Mouse (Mus musculus) heart, adult 2 months (tissue): ENCODE data around the gene Ppp1r35. TPM values are rescaled to one million over a fixed set of nuclear protein-coding genes. Genes with fewer than 3 reads are reported as not detected.

Experiments used
- DNase-seq, 2 experiments: peaks; one replicate each; pipeline ENCODE4 v3.0.0; 2021
- H3K27ac ChIP-seq: fragments of 200-600 bp; 2 replicates; pipeline ENCODE4 v1.8.1; 2022
- H3K27me3 ChIP-seq: fragments of 200-500 bp; 2 replicates; pipeline ENCODE4 v1.6.1; 2012; ENCODE audit warnings: mild to moderate bottlenecking, low read length, inconsistent platforms, mixed read lengths; ENCODE audit not compliant: control insufficient read depth, insufficient read depth
- H3K36me3 ChIP-seq: fragments of 200-500 bp; 2 replicates; pipeline ENCODE4 v1.6.1; 2012; ENCODE audit warnings: low read length, inconsistent platforms; ENCODE audit not compliant: control insufficient read depth, insufficient read depth
- H3K4me1 ChIP-seq: fragments of 200-500 bp; 2 replicates; pipeline ENCODE4 v1.6.1; 2011; ENCODE audit warnings: low read length; ENCODE audit not compliant: control insufficient read depth, insufficient read depth
- H3K4me3 ChIP-seq: fragments of 200-600 bp; 2 replicates; pipeline ENCODE4 v1.8.1; 2022
- H3K79me2 ChIP-seq: fragments of 200-500 bp; replicated peaks from 2 replicates; pipeline ENCODE4 v1.6.1; 2012; ENCODE audit warnings: mild to moderate bottlenecking, inconsistent platforms, low read length, moderate library complexity, mixed read lengths; ENCODE audit not compliant: control insufficient read depth, insufficient read depth
- H3K9ac ChIP-seq: fragments of 200-500 bp; 2 replicates; pipeline ENCODE4 v1.6.1; 2012; ENCODE audit warnings: low read depth, mild to moderate bottlenecking, control low read depth, inconsistent platforms, low read length, mixed read lengths
- CTCF ChIP-seq: fragments of 200-600 bp; IDR thresholded peaks from 2 replicates; pipeline ENCODE4 v1.8.1; 2022; ENCODE audit warnings: antibody characterized with exemption, mild to moderate bottlenecking, moderate library complexity
- EP300 ChIP-seq: fragments of 200-500 bp; IDR thresholded peaks from 2 replicates; pipeline ENCODE4 v1.6.1; 2011; ENCODE audit warnings: low read depth, low read length, control low read depth; ENCODE audit not compliant: insufficient read depth
- POLR2A ChIP-seq: fragments of 200-500 bp; IDR thresholded peaks from 2 replicates; pipeline ENCODE4 v1.6.1; 2011; ENCODE audit warnings: mild to moderate bottlenecking, low read depth, low read length, control low read depth; ENCODE audit not compliant: insufficient read depth
- WGBS: fragments of 180-500 bp; shearing (Covaris S2); methylation state at CpG from one replicate; pipeline ENCODE4 v1.1.7; 2018; 5-methylcytosine and 5-hydroxymethylcytosine counted together
- intact Hi-C: fragments of 180-260 bp; cut with DNase I; formaldehyde crosslinking; loops from one replicate; pipeline ENCODE4 v1.15.1; 2025
- polyA plus RNA-seq: library from polyadenylated mRNA; depleted of rRNA; stranded (reverse); fragments of >200 nt; gene quantifications from 2 replicates; pipeline ENCODE4 v1.2.3, GENCODE M21; 2012
- total RNA-seq, 2 experiments: library from RNA; stranded (reverse); gene quantifications; 2 replicates each; pipeline ENCODE4 v1.2.3; 2021

The Ppp1r35 gene
- total and polyA plus RNA-seq, 3 experiments, result 7.4 to 12.0 (median 10.8) TPM

GRCm38 (mm10) chr5:137782776-137783522 lies 4.3 kb downstream of the Ppp1r35 start:
- H3K4me3 ChIP-seq, result no peak overlapping the region
- 72% methylated on average over 13 of the region's 13 CpGs for WGBS
- no peaks in the 10 kb centered on the region for H3K27me3 ChIP-seq
- peaks cover 19% of the 10 kb centered on the region for H3K4me1 ChIP-seq
- H3K27ac ChIP-seq, result no peak overlapping the region
- peaks cover 11% of the 10 kb centered on the region for H3K36me3 ChIP-seq
- peaks cover 4% of the 10 kb centered on the region; the same call in 1 of the 2 replicates for H3K79me2 ChIP-seq
- intact Hi-C loops, result loop anchor here (5.0 to 10.0 kb wide), 4 partner anchors 278 to 798 kb away; partner anchors contain the start of genes Ephb4, Plod3, Pop7 and Znhit1
- no peak overlapping the region for H3K9ac ChIP-seq
- no peak for TF ChIP-seq POLR2A
- no peak for DNase-seq

GRCm38 (mm10) chr5:137783901-137784540 lies 5.4 kb downstream of the Ppp1r35 start:
- TF ChIP-seq POLR2A (0 out of 2 replicates have a peak, but pooled peaks have one; percentile 10), EP300 (no peak)
- Histone ChIP-seq H3K36me3 (peaks cover 11% of the 10 kb centered on the region), H3K9ac (peak overlapping the region; percentile 82), H3K27me3 (no peaks in the 10 kb centered on the region), H3K4me1 (peaks cover 20% of the 10 kb centered on the region), H3K4me3 (peak overlapping the region; percentile 13; the same call in 1 of the 2 replicates), H3K27ac (no peak overlapping the region), H3K79me2 (peaks cover 4% of the 10 kb centered on the region; the same call in 1 of the 2 replicates)
- 51% methylated on average over 9 of the region's 9 CpGs for WGBS
- no peak for DNase-seq
- intact Hi-C loops, result loop anchor here (5.0 to 10.0 kb wide), 4 partner anchors 279 to 799 kb away; partner anchors contain the start of genes Ephb4, Plod3, Pop7 and Znhit1

- intact Hi-C loops, result loop anchor here (5.0 to 10.0 kb wide), 4 partner anchors 280 to 800 kb away; partner anchors contain the start of genes Ephb4, Plod3, Pop7 and Znhit1
- peak overlapping the region; percentile 64; the same call in 1 of the 2 replicates for H3K4me3 ChIP-seq
- TF ChIP-seq CTCF (no peak), POLR2A (no peak), EP300 (no peak)
- H3K27me3 ChIP-seq, result no peaks in the 10 kb centered on the region
- H3K36me3 ChIP-seq, result peaks cover 11% of the 10 kb centered on the region
- H3K9ac ChIP-seq, result peak overlapping the region; percentile 82
- DNase-seq, result peak in 1 of 2 experiments; percentile 26
- 67% methylated on average over 14 of the region's 14 CpGs for WGBS
- H3K79me2 ChIP-seq, result peaks cover 4% of the 10 kb centered on the region; the same call in 1 of the 2 replicates
- H3K4me1 ChIP-seq, result peaks cover 20% of the 10 kb centered on the region
- no peak overlapping the region for H3K27ac ChIP-seq
These were observed 5.9 kb downstream of the Ppp1r35 start for GRCm38 (mm10) chr5:137784546-137784945.

GRCm38 (mm10) chr5:137785164-137786031 lies 6.7 kb downstream of the Ppp1r35 start:
- H3K9ac ChIP-seq, result peak overlapping the region; percentile 82
- no peak for TF ChIP-seq POLR2A
- no peak for TF ChIP-seq CTCF
- TF ChIP-seq EP300, result no peak
- H3K79me2 ChIP-seq, result peaks cover 4% of the 10 kb centered on the region; the same call in 1 of the 2 replicates
- peaks cover 11% of the 10 kb centered on the region for H3K36me3 ChIP-seq
- H3K4me1 ChIP-seq, result peaks cover 19% of the 10 kb centered on the region
- intact Hi-C loops, result loop anchor here (2.0 to 10.0 kb wide), 4 partner anchors 253 to 801 kb away; partner anchors contain the start of genes Epo, Gnb2, Plod3 and Pop7
- H3K27me3 ChIP-seq, result no peaks in the 10 kb centered on the region
- peak in 1 of 2 experiments; percentile 35 for DNase-seq
- peak overlapping the region; percentile 64 for H3K4me3 ChIP-seq
- H3K27ac ChIP-seq, result peak overlapping the region; percentile 97
- WGBS, result 1% methylated on average over 61 of the region's 62 CpGs
